Mouse (Mus musculus): ENCODE results near the gene Bpifb3. TPM values are rescaled to one million over a fixed set of nuclear protein-coding genes. Genes with fewer than 3 reads are reported as not detected.

Gene Bpifb3
- polyA plus RNA-seq, 2 experiments = not detected

DNA sequence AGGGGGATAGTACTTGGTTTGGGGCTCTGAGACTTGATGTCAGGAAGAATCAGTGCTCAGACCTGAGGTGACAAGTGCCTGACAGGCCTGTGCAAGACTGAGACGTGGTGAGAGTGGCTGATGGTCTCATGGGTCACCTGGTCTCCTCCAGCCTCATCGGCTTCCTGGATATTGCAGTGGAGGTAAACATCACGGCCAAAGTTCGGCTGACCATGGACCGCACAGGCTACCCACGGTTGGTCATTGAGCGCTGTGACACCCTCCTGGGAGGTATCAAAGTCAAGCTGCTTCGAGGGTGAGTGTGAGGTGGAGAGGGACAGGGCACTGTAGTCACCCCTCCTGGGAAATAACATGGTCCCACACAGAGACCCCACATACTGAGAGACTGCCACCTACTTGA, 26.5 kb downstream of the Bpifb3 start:
- Histone ChIP-seq H3K27ac (no peak overlapping the region), H3K27me3 (ENCODE audit: control insufficient read depth, insufficient read depth, low read length) (no peaks in the 10 kb centered on the region), H3K36me3 (replicated peaks; ENCODE audit: control insufficient read depth, insufficient read depth, low read depth) (no peaks in the 10 kb centered on the region), H3K9me3 (ENCODE audit: control insufficient read depth, low read length) (no peaks in the 10 kb centered on the region), H3K4me1 (replicated peaks; ENCODE audit: control insufficient read depth in 2 of 2, insufficient read depth in 2 of 2, low read length in 1 of 2) (no peaks in the 10 kb centered on the region), H3K4me2 (ENCODE audit: low read depth) (no peak overlapping the region), H3K4me3 (ENCODE audit: insufficient read depth in 1 of 2, low read depth in 2 of 2, low read length in 2 of 2) (no peak overlapping the region), H3K9ac (replicated peaks) (no peak overlapping the region)
- DNase-seq (ENCODE audit: low read depth in 3 of 3, low spot score in 3 of 3) (no peak), ATAC-seq (ENCODE audit: insufficient read depth) (peak; percentile 21; the same call in 1 of the 2 replicates)
- TF ChIP-seq CTCF (IDR thresholded peaks at IDR 0.05; ENCODE audit: low read depth) (no peak), EP300 (IDR thresholded peaks at IDR 0.05; ENCODE audit: low read depth) (no peak)
- 48% methylated on average over 8 of the region's 8 CpGs for WGBS (ENCODE audit: insufficient replicate concordance)

DNA sequence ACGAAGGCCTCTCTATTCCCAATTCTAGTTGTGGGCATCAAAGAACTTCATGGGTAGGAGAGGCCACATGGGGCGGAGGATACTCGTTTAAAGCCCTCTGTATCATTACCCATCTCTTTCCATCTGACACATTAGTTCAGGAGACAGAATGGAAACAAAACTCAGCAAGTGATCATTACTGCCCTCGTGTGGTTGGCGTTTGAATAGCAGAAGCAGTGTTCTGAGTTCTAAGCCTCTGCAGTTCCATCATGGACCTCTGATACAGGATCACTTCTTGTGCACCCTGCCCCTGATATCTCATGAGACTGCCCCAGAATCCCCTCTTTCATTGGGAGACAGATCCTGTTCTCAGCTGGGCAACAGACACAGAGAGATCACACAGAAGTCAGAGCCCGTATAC, 34.9 kb downstream of the Bpifb3 start:
- ATAC-seq (ENCODE audit: insufficient read depth) (no peak), DNase-seq (ENCODE audit: low read depth in 3 of 3, low spot score in 3 of 3) (peak in 1 of 3 experiments; percentile 16)
- Histone ChIP-seq H3K9ac (replicated peaks) (no peak overlapping the region), H3K4me1 (replicated peaks; ENCODE audit: control insufficient read depth in 2 of 2, insufficient read depth in 2 of 2, low read length in 1 of 2) (no peaks in the 10 kb centered on the region), H3K4me2 (ENCODE audit: low read depth) (no peak overlapping the region), H3K9me3 (ENCODE audit: control insufficient read depth, low read length) (no peaks in the 10 kb centered on the region), H3K27me3 (ENCODE audit: control insufficient read depth, insufficient read depth, low read length) (no peaks in the 10 kb centered on the region), H3K27ac (no peak overlapping the region), H3K36me3 (replicated peaks; ENCODE audit: control insufficient read depth, insufficient read depth, low read depth) (no peaks in the 10 kb centered on the region), H3K4me3 (ENCODE audit: insufficient read depth in 1 of 2, low read depth in 2 of 2, low read length in 2 of 2) (no peak overlapping the region)
- TF ChIP-seq CTCF (IDR thresholded peaks at IDR 0.05; ENCODE audit: low read depth) (peak; percentile 72), EP300 (IDR thresholded peaks at IDR 0.05; ENCODE audit: low read depth) (no peak)
- 19% methylated on average over 6 of the region's 6 CpGs for WGBS (ENCODE audit: insufficient replicate concordance)

DNA sequence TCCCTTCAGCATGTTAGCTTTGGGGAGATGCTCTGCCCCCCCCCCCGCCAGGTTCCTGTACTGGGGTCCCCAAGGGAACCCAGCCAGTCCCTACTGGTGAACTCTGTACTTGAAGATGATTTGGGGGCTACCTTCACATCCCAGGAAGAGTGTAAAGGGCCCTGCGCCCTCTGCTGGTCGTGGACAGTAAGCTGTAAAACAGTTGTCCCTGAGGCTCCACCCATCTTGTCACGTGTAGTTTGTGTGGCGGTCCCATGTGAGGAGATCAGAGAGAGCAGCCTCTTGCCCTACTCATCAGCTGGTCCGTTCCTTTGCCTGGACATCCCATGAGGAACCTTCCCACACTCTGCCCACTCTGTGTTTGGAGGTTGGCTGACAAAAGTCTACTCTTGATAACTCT, 35.8 kb downstream of the Bpifb3 start:
- no peaks in the 10 kb centered on the region for H3K27me3 ChIP-seq (ENCODE audit: control insufficient read depth, insufficient read depth, low read length)
- 8% methylated on average over 6 of the region's 6 CpGs for WGBS (ENCODE audit: insufficient replicate concordance)
- H3K27ac ChIP-seq = no peak overlapping the region
- no peaks in the 10 kb centered on the region for H3K9me3 ChIP-seq (ENCODE audit: control insufficient read depth, low read length)
- no peak for ATAC-seq (ENCODE audit: insufficient read depth)
- TF ChIP-seq EP300 (IDR thresholded peaks at IDR 0.05; ENCODE audit: low read depth) (no peak), CTCF (IDR thresholded peaks at IDR 0.05; ENCODE audit: low read depth) (peak; percentile 80)
- H3K36me3 ChIP-seq (replicated peaks; ENCODE audit: control insufficient read depth, insufficient read depth, low read depth) = no peaks in the 10 kb centered on the region
- H3K9ac ChIP-seq (replicated peaks) = no peak overlapping the region
- H3K4me2 ChIP-seq (ENCODE audit: low read depth) = no peak overlapping the region
- no peaks in the 10 kb centered on the region for H3K4me1 ChIP-seq (replicated peaks; ENCODE audit: control insufficient read depth in 2 of 2, insufficient read depth in 2 of 2, low read length in 1 of 2)
- H3K4me3 ChIP-seq (ENCODE audit: insufficient read depth in 1 of 2, low read depth in 2 of 2, low read length in 2 of 2) = no peak overlapping the region
- DNase-seq (ENCODE audit: low read depth in 3 of 3, low spot score in 3 of 3) = peak; percentile 34 to 41 (median 40)

DNA sequence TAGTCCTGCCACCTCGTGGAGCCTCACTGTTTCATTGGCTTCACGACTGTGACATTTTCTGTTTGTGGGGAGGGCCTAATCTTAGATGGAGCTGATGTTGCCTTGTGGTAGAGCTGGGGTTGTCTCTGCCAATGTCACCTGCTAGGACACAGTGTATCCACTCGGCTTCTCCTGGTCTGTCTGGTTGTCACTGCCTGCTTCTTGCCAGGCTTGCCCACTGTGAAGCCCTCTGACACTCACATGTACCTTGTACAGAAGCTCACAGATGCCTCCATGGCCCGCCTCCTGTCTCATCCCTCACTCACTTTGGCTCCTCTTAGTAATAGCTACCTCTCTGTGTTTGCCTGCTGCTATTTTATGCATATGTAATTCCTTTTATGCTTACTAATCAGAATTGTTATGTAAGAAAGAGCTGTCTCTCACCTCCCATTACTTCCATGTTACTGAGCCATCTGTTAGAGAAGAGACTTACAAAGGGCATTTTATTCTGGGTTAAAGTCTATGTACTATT, 44.8 kb downstream of the Bpifb3 start:
- Histone ChIP-seq H3K4me2 (ENCODE audit: low read depth) (no peak overlapping the region), H3K9ac (replicated peaks) (no peak overlapping the region), H3K27me3 (ENCODE audit: control insufficient read depth, insufficient read depth, low read length) (no peaks in the 10 kb centered on the region), H3K4me1 (replicated peaks; ENCODE audit: control insufficient read depth in 2 of 2, insufficient read depth in 2 of 2, low read length in 1 of 2) (no peaks in the 10 kb centered on the region), H3K27ac (no peak overlapping the region), H3K4me3 (ENCODE audit: insufficient read depth in 1 of 2, low read depth in 2 of 2, low read length in 2 of 2) (no peak overlapping the region), H3K36me3 (replicated peaks; ENCODE audit: control insufficient read depth, insufficient read depth, low read depth) (no peaks in the 10 kb centered on the region), H3K9me3 (ENCODE audit: control insufficient read depth, low read length) (no peaks in the 10 kb centered on the region)
- ATAC-seq (ENCODE audit: insufficient read depth) (no peak), DNase-seq (ENCODE audit: low read depth in 3 of 3, low spot score in 3 of 3) (no peak)
- TF ChIP-seq CTCF (IDR thresholded peaks at IDR 0.05; ENCODE audit: low read depth) (no peak), EP300 (IDR thresholded peaks at IDR 0.05; ENCODE audit: low read depth) (no peak)
- WGBS (ENCODE audit: insufficient replicate concordance) = 39% methylated on average over 4 of the region's 4 CpGs

DNA sequence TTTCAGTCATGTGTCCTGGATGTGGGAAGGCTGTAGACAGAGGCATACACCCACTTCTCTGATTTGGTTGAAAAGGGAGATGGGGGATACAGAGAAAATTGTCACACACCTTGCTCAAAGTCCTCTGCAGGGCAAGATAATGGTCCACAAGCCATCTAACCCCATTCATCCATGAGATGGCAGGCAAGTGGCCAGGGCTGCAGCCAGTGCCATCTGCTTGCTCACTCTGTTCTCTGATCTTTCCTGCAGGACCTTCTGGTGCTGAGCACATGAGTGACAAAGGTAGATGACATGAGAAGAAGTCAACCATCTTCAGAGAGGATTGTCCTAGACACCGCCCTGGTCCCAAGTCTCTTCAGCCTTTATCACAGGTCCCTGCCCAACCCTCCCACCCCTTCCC, 45.3 kb downstream of the Bpifb3 start:
- ATAC-seq (ENCODE audit: insufficient read depth) (no peak), DNase-seq (ENCODE audit: low read depth in 3 of 3, low spot score in 3 of 3) (no peak)
- Histone ChIP-seq H3K9ac (replicated peaks) (no peak overlapping the region), H3K27me3 (ENCODE audit: control insufficient read depth, insufficient read depth, low read length) (no peaks in the 10 kb centered on the region), H3K9me3 (ENCODE audit: control insufficient read depth, low read length) (no peaks in the 10 kb centered on the region), H3K4me1 (replicated peaks; ENCODE audit: control insufficient read depth in 2 of 2, insufficient read depth in 2 of 2, low read length in 1 of 2) (no peaks in the 10 kb centered on the region), H3K4me3 (ENCODE audit: insufficient read depth in 1 of 2, low read depth in 2 of 2, low read length in 2 of 2) (no peak overlapping the region), H3K4me2 (ENCODE audit: low read depth) (no peak overlapping the region), H3K36me3 (replicated peaks; ENCODE audit: control insufficient read depth, insufficient read depth, low read depth) (no peaks in the 10 kb centered on the region), H3K27ac (no peak overlapping the region)
- no peak for TF ChIP-seq EP300 (IDR thresholded peaks at IDR 0.05; ENCODE audit: low read depth)
- no peak for TF ChIP-seq CTCF (IDR thresholded peaks at IDR 0.05; ENCODE audit: low read depth)
- WGBS (ENCODE audit: insufficient replicate concordance) = 57% methylated on average over 1 of the region's 1 CpGs
